Mouse (Mus musculus): ENCODE data around the gene Mdm2. TPM values are rescaled to one million over a fixed set of nuclear protein-coding genes. Genes with fewer than 3 reads are reported as not detected.

The Mdm2 gene
- polyA plus RNA-seq, 1 experiment, result 37.2 TPM

GRCm38 (mm10) chr10:117662316-117663055 is 48.1 kb downstream of the Mdm2 start:
- H3K4me3 ChIP-seq (ENCODE audit: extremely low read depth, insufficient read depth, insufficient read length), result no peak overlapping the region
- no peaks in the 10 kb centered on the region for H3K36me3 ChIP-seq (ENCODE audit: control insufficient read depth, insufficient read depth, low read length)
- WGBS, result 87% methylated on average over 15 of the region's 15 CpGs
- peak overlapping the region; percentile 34 for H3K27ac ChIP-seq (ENCODE audit: insufficient read depth, low read length)
- no peak for DNase-seq (ENCODE audit: low read depth in 1 of 2, low spot score in 2 of 2)
- H3K27me3 ChIP-seq (ENCODE audit: control insufficient read depth, insufficient read depth, low read length), result no peaks in the 10 kb centered on the region
- TF ChIP-seq POLR2A (IDR thresholded peaks at IDR 0.05; ENCODE audit: low read depth, low read length) (no peak), CTCF (IDR thresholded peaks at IDR 0.05; ENCODE audit: extremely low read depth, insufficient read depth, insufficient read length, insufficient replicate concordance) (no peak)
- H3K4me1 ChIP-seq (ENCODE audit: control insufficient read depth, insufficient read depth, insufficient read length), result peaks cover 8% of the 10 kb centered on the region; the same call in 1 of the 2 replicates

DNA sequence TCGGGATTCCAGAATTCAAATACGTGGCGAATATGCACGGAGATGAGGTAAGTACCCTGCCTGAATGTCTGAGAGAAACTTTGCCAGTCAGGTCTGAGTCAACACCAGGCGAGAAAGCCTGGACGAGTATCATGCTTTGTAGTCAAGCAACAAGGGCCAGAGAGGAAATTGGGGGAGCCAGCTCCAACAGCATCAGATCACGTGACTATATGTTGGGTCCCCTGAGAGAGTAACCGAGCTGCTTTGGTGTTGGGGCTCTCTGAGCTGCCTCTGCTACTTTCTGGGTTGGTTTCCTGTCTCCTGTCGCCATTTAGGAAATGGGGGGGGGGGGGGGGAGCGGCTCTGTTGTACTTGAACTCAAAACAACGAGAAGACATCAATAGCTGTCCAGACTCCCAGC is 50.7 kb downstream of the Mdm2 start:
- TF ChIP-seq POLR2A (IDR thresholded peaks at IDR 0.05; ENCODE audit: low read depth, low read length) (no peak), CTCF (IDR thresholded peaks at IDR 0.05; ENCODE audit: extremely low read depth, insufficient read depth, insufficient read length, insufficient replicate concordance) (no peak)
- peak overlapping the region; percentile 70 for H3K27ac ChIP-seq (ENCODE audit: insufficient read depth, low read length)
- peaks cover 11% of the 10 kb centered on the region; the same call in 1 of the 2 replicates for H3K4me1 ChIP-seq (ENCODE audit: control insufficient read depth, insufficient read depth, insufficient read length)
- peak; percentile 60 to 71 for DNase-seq (ENCODE audit: low read depth in 1 of 2, low spot score in 2 of 2)
- WGBS, result 13% methylated on average over 11 of the region's 11 CpGs
- H3K36me3 ChIP-seq (ENCODE audit: control insufficient read depth, insufficient read depth, low read length), result no peaks in the 10 kb centered on the region
- H3K4me3 ChIP-seq (ENCODE audit: extremely low read depth, insufficient read depth, insufficient read length), result no peak overlapping the region
- no peaks in the 10 kb centered on the region for H3K27me3 ChIP-seq (ENCODE audit: control insufficient read depth, insufficient read depth, low read length)

- DNase-seq (ENCODE audit: low read depth in 1 of 2, low spot score in 2 of 2), result no peak
- no peaks in the 10 kb centered on the region for H3K36me3 ChIP-seq (ENCODE audit: control insufficient read depth, insufficient read depth, low read length)
- H3K4me1 ChIP-seq (ENCODE audit: control insufficient read depth, insufficient read depth, insufficient read length), result peaks cover 12% of the 10 kb centered on the region; the same call in 1 of the 2 replicates
- no peak overlapping the region for H3K4me3 ChIP-seq (ENCODE audit: extremely low read depth, insufficient read depth, insufficient read length)
- no peak for TF ChIP-seq CTCF (IDR thresholded peaks at IDR 0.05; ENCODE audit: extremely low read depth, insufficient read depth, insufficient read length, insufficient replicate concordance)
- no peak for TF ChIP-seq POLR2A (IDR thresholded peaks at IDR 0.05; ENCODE audit: low read depth, low read length)
- no peaks in the 10 kb centered on the region for H3K27me3 ChIP-seq (ENCODE audit: control insufficient read depth, insufficient read depth, low read length)
- H3K27ac ChIP-seq (ENCODE audit: insufficient read depth, low read length), result peak overlapping the region; percentile 70
- 53% methylated on average over 11 of the region's 11 CpGs for WGBS
Measured at GRCm38 (mm10) chr10:117659430-117659813, 51.1 kb downstream of the Mdm2 start.

DNA sequence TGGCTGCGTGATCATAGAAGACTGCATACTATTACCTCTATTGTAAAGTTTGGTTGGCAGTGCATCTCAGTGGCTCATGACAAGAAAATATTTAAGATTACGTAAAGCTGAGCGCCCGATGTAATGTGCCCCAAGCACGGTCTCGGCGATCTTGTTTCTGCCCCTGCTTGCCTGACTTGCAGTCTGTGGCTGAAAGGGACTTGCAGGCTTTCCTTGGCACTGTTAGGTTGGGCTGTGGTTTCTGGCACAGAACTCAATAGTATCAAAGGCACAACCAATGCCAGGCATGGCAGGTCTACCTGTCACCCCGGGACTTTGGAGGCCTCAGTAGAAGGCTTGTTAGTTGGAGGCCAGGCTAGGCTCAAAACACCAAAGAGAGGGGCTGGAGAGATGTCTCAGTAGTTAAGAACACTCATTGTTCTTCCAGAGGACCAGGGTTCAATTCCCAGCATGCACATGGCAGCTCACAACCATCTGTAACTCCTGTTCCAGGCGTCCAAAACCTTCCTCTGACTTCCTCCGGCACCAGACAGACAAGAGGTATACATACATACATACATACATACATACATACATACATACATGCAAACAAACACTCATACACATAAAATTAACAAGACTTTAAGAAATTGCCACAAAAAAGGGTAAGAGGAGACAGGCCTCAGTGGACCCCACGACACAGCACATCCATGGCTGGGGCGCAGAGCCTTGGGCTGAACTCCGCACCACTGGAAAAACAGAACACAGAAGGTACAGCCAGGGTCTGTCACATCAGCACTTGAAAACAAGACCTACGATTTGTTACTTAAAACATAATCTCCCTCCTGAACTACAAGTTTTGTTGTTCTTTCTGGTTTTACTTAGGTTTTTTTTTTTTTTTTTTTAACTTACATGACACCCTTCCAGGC is 51.8 kb downstream of the Mdm2 start:
- no peak overlapping the region for H3K4me3 ChIP-seq (ENCODE audit: extremely low read depth, insufficient read depth, insufficient read length)
- no peak for DNase-seq (ENCODE audit: low read depth in 1 of 2, low spot score in 2 of 2)
- no peaks in the 10 kb centered on the region for H3K36me3 ChIP-seq (ENCODE audit: control insufficient read depth, insufficient read depth, low read length)
- H3K27ac ChIP-seq (ENCODE audit: insufficient read depth, low read length), result no peak overlapping the region
- H3K27me3 ChIP-seq (ENCODE audit: control insufficient read depth, insufficient read depth, low read length), result no peaks in the 10 kb centered on the region
- no peak for TF ChIP-seq POLR2A (IDR thresholded peaks at IDR 0.05; ENCODE audit: low read depth, low read length)
- TF ChIP-seq CTCF (IDR thresholded peaks at IDR 0.05; ENCODE audit: extremely low read depth, insufficient read depth, insufficient read length, insufficient replicate concordance), result no peak
- 85% methylated on average over 14 of the region's 14 CpGs for WGBS
- peaks cover 13% of the 10 kb centered on the region for H3K4me1 ChIP-seq (ENCODE audit: control insufficient read depth, insufficient read depth, insufficient read length)

- no peak for TF ChIP-seq CTCF (IDR thresholded peaks at IDR 0.05; ENCODE audit: extremely low read depth, insufficient read depth, insufficient read length, insufficient replicate concordance)
- Histone ChIP-seq H3K4me3 (ENCODE audit: extremely low read depth, insufficient read depth, insufficient read length) (no peak overlapping the region), H3K27me3 (ENCODE audit: control insufficient read depth, insufficient read depth, low read length) (no peaks in the 10 kb centered on the region), H3K27ac (ENCODE audit: insufficient read depth, low read length) (no peak overlapping the region), H3K4me1 (ENCODE audit: control insufficient read depth, insufficient read depth, insufficient read length) (peaks cover 15% of the 10 kb centered on the region), H3K36me3 (ENCODE audit: control insufficient read depth, insufficient read depth, low read length) (no peaks in the 10 kb centered on the region)
- WGBS, result 91% methylated on average over 3 of the region's 3 CpGs
- no peak for DNase-seq (ENCODE audit: low read depth in 1 of 2, low spot score in 2 of 2)
Measured at GRCm38 (mm10) chr10:117657659-117658306, 52.8 kb downstream of the Mdm2 start.

- TF ChIP-seq POLR2A (IDR thresholded peaks at IDR 0.05; ENCODE audit: low read depth, low read length) (no peak), CTCF (IDR thresholded peaks at IDR 0.05; ENCODE audit: extremely low read depth, insufficient read depth, insufficient read length, insufficient replicate concordance) (no peak)
- 84% methylated on average over 7 of the region's 7 CpGs for WGBS
- Histone ChIP-seq H3K27me3 (ENCODE audit: control insufficient read depth, insufficient read depth, low read length) (no peaks in the 10 kb centered on the region), H3K27ac (ENCODE audit: insufficient read depth, low read length) (no peak overlapping the region), H3K4me1 (ENCODE audit: control insufficient read depth, insufficient read depth, insufficient read length) (peaks cover 13% of the 10 kb centered on the region), H3K36me3 (ENCODE audit: control insufficient read depth, insufficient read depth, low read length) (no peaks in the 10 kb centered on the region), H3K4me3 (ENCODE audit: extremely low read depth, insufficient read depth, insufficient read length) (no peak overlapping the region)
- DNase-seq (ENCODE audit: low read depth in 1 of 2, low spot score in 2 of 2), result no peak
Measured at GRCm38 (mm10) chr10:117656985-117657658, 53.4 kb downstream of the Mdm2 start.
